Mouse (Mus musculus) G1E (cell line): ENCODE measurements around the gene Entpd7. TPM values are rescaled to one million over a fixed set of nuclear protein-coding genes. Genes with fewer than 3 reads are reported as not detected.
A peak's percentile ranks its signal among the peaks of the same experiment; 100 is the strongest.

ENCODE experiments used
- ATAC-seq: 2 replicates; pipeline ENCODE4 v1.8.0; 2016; ENCODE audit warnings: mild to moderate bottlenecking; ENCODE audit not compliant: insufficient number of reproducible peaks, poor library complexity, low FRiP score, severe bottlenecking; ENCODE audit errors: extremely low read depth
- DNase-seq: peaks from one replicate; pipeline ENCODE4 v3.0.0; 2012; ENCODE audit warnings: low spot score
- H3K27me3 ChIP-seq: 2 replicates; pipeline ENCODE4 v1.6.1; 2012; ENCODE audit warnings: mild to moderate bottlenecking, low read length, inconsistent platforms; ENCODE audit not compliant: insufficient read depth
- H3K36me3 ChIP-seq: replicated peaks from 2 replicates; pipeline ENCODE3; 2012; ENCODE audit warnings: mild to moderate bottlenecking, inconsistent platforms
- H3K4me1 ChIP-seq: 2 replicates; pipeline ENCODE4 v1.6.1; 2012; ENCODE audit warnings: low read depth, low read length, inconsistent platforms, mixed read lengths; ENCODE audit not compliant: insufficient read depth
- H3K4me3 ChIP-seq: 2 replicates; pipeline ENCODE4 v1.5.1; 2012; ENCODE audit warnings: low read depth, mild to moderate bottlenecking, inconsistent platforms, low read length, moderate library complexity, mixed read lengths
- H3K9me3 ChIP-seq: replicated peaks from 2 replicates; pipeline ENCODE4 v1.6.1; 2012; ENCODE audit warnings: inconsistent platforms
- CTCF ChIP-seq: IDR thresholded peaks from 2 replicates; pipeline ENCODE4 v1.5.1; 2012; ENCODE audit warnings: low read depth, low read length, inconsistent platforms, mixed read lengths
- GATA1 ChIP-seq: IDR thresholded peaks from 2 replicates; pipeline ENCODE4 v1.6.1; 2012; ENCODE audit warnings: borderline replicate concordance, low read length, inconsistent platforms, mixed read lengths
- GATA2 ChIP-seq: IDR thresholded peaks from 2 replicates; pipeline ENCODE4 v1.6.1; 2012; ENCODE audit warnings: low read depth, low read length, inconsistent platforms, borderline replicate concordance
- POLR2AphosphoS5 ChIP-seq: IDR thresholded peaks from 2 replicates; pipeline ENCODE4 v1.6.1; 2012; ENCODE audit warnings: low read depth, low read length, inconsistent platforms; ENCODE audit not compliant: insufficient replicate concordance
- TAL1 ChIP-seq: conservative IDR thresholded peaks from 2 replicates; pipeline ENCODE4 v1.6.1; 2012; ENCODE audit warnings: low read depth, low read length, inconsistent platforms, mixed read lengths
- polyA plus RNA-seq: library from polyadenylated mRNA; stranded (reverse); fragments of >175 nt; gene quantifications from 2 replicates; pipeline ENCODE4 v1.2.3, GENCODE M21; 2012
- total RNA-seq, 2 experiments: library from RNA; stranded (forward) in 1 of 2; stranded (reverse) in 1 of 2; fragments of 200-1000 nt in 1 of 2; fragments of >200 nt in 1 of 2; fragmentation: Nextera tagmentation in 1 of 2; gene quantifications; 2 replicates each; pipeline ENCODE4 v1.2.3; 2014 to 2017

The Entpd7 gene
- total and polyA plus RNA-seq, 3 experiments = 2.2 to 21.1 (median 6.6) TPM

DNA sequence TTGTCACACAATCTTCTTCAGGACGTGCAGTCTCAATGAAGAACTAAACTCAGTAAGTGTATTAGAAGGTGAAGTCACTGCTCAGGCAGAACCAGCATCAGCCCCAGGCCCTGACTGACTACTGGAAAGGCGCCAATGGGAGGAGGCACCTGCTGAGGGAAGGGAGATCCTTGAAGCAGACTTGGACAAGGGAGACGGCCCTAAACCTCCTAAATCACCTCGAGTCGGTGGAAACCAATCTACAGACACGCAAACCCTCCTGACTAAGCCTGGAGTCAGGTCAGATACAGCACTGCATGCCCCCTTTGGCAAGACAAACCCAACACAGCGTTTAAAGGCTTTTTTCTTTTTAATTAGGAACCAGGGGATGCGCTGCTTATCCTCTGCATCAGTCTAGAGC is 26.0 kb upstream of the Entpd7 start:
- Histone ChIP-seq H3K27me3 (peaks cover 9% of the 10 kb centered on the region; the same call in 1 of the 2 replicates), H3K4me3 (no peak overlapping the region), H3K36me3 (peaks cover 68% of the 10 kb centered on the region), H3K4me1 (0 out of 2 replicates have a peak, but pooled peaks cover 3% of the 10 kb centered on the region), H3K9me3 (no peaks in the 10 kb centered on the region)
- ATAC-seq = no peak
- DNase-seq = no peak
- no peak for TF ChIP-seq TAL1

DNA sequence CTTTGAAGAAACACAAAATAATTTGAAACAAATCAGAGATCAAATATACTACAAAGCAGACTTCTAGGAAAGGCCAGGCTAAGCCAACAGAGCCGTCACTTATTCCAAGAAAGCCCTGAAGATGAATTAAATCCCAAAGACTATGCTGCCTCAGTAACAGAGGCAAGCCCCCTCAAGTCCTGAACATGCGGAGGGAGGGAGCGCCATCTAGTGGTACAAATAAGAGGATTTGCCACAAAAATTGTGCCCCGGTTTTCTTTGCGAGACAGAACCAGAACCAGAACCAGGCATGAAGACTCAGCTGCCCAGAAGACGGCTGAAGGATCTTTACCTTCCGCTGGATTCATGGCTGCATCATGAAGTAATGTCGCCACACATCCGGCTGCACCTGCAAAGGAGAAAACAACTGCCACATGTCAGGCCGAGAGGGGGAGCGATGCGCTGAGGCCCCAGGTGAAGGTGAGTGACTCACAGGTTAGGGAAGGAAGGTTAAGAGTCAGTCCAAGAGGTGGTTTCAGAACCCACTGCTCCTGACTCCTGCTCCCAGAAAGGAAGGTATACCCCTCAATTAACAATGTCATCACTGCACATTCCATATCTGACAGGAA is 23.9 kb upstream of the Entpd7 start:
- ATAC-seq = no peak
- 0 out of 2 replicates have a peak, but pooled peaks cover under 1% of the 10 kb centered on the region for H3K27me3 ChIP-seq
- no peaks in the 10 kb centered on the region for H3K9me3 ChIP-seq
- TF ChIP-seq POLR2AphosphoS5 = no peak
- TF ChIP-seq GATA2 = no peak
- peak; percentile 40; the same call in 1 of the 2 replicates for TF ChIP-seq CTCF
- no peak for TF ChIP-seq TAL1
- no peak for TF ChIP-seq GATA1
- DNase-seq = no peak
- peaks cover 3% of the 10 kb centered on the region; the same call in 1 of the 2 replicates for H3K4me1 ChIP-seq
- H3K4me3 ChIP-seq = no peak overlapping the region
- peaks cover 87% of the 10 kb centered on the region for H3K36me3 ChIP-seq

DNA sequence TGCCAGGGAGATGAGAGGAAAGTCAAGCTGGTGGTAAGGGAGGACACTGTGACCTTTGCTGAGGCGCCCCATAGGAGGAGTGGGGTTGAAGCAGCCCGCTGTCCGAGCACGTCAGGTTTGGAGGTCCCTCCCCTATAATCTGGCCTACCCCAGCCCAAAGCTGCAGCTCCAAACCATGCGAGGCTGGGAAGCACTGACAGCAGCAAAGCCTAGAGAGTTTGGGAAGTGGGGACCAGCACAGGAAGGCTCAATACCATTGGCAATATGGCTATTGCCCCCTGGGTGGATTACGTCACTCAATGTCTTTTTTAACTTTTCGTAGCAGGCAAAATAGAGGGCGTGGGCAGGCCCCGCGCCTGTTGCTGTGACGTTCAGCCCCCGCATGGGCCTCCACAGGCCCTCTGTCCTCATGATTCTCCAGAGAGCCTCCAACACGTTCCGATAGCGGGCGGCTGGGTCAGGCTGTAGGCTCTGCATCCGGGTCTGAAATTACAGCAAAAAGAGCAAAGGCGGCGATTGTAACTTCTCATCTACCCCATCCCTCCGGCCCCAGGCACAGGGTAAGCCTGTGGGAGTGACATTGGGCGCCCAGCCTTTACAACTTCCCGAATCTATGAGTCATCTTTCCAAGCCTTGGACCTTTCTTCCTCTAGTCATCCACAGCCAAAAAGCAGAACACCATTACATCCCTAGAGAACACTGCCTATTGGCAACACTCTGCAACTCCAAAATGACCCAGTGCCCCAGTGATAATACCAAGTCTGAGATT is 22.6 kb upstream of the Entpd7 start:
- ATAC-seq = no peak

DNA sequence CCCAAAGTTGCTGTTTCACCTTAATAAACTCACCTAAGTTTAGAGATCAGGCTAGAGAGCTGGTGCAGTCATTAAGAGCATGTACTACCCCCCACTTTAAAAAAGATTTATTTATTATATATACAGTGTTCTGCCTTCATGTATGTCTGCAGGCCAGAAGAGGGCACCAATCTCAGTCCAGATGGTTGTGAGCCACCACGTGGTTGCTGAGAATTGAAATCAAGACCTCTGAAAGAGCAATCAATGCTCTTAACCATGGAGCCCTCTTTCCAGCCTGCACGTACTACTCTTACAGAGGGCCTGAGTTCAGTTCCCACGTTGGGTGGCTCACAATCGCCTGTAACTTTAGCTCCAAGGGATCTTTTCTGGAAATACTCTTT is 22.1 kb upstream of the Entpd7 start:
- no peak for ATAC-seq

More for the DNA sequence above, 22.6 kb upstream of the Entpd7 start:
- Histone ChIP-seq H3K4me3 (no peak overlapping the region), H3K4me1 (peaks cover 4% of the 10 kb centered on the region; the same call in 1 of the 2 replicates), H3K36me3 (peaks cover 93% of the 10 kb centered on the region), H3K9me3 (no peaks in the 10 kb centered on the region), H3K27me3 (no peaks in the 10 kb centered on the region)
- no peak for TF ChIP-seq CTCF
- no peak for TF ChIP-seq GATA1
- DNase-seq = no peak

DNA sequence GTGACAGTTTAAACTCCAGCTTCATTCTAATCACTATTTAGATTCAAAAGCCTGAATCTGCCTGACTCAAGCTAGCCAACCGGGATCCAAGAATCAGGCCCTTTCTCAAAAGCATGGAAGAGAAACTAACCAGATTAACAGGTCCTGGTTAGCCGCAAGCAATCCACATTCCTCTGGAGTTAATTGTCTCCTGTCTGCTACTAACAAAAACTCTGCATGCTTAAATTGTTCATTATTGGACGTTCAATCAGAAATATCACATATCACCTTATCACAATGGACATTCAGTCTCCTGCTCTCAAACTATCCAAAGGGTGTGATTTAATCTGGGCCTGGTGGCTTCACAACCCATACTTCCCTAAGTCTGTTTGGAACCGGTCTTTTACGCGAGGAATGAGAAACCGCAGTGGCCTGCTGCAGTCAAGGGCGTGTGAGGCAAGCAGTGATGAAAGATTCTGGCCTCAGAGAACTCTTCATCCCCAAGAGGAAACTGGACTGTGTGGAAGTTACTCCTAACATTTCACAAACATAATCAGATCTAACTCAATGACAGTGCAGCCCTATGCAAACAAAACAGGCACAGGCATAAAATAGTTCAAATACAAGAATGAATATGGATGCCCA is 20.2 kb upstream of the Entpd7 start:
- Histone ChIP-seq H3K4me3 (no peak overlapping the region), H3K36me3 (peaks cover 77% of the 10 kb centered on the region), H3K4me1 (peaks cover 21% of the 10 kb centered on the region), H3K27me3 (no peaks in the 10 kb centered on the region), H3K9me3 (no peaks in the 10 kb centered on the region)
- ATAC-seq = no peak
- TF ChIP-seq GATA2 (no peak), GATA1 (no peak), TAL1 (no peak), POLR2AphosphoS5 (no peak), CTCF (no peak)
- no peak for DNase-seq

More for the DNA sequence above, 22.1 kb upstream of the Entpd7 start:
- no peaks in the 10 kb centered on the region for H3K27me3 ChIP-seq
- DNase-seq = no peak
- H3K4me1 ChIP-seq = peaks cover 9% of the 10 kb centered on the region; the same call in 1 of the 2 replicates
- no peaks in the 10 kb centered on the region for H3K9me3 ChIP-seq
- peaks cover 90% of the 10 kb centered on the region for H3K36me3 ChIP-seq
- no peak overlapping the region for H3K4me3 ChIP-seq
- TF ChIP-seq CTCF = no peak
- no peak for TF ChIP-seq POLR2AphosphoS5
- TF ChIP-seq TAL1 = no peak
- TF ChIP-seq GATA1 = no peak
- no peak for TF ChIP-seq GATA2

DNA sequence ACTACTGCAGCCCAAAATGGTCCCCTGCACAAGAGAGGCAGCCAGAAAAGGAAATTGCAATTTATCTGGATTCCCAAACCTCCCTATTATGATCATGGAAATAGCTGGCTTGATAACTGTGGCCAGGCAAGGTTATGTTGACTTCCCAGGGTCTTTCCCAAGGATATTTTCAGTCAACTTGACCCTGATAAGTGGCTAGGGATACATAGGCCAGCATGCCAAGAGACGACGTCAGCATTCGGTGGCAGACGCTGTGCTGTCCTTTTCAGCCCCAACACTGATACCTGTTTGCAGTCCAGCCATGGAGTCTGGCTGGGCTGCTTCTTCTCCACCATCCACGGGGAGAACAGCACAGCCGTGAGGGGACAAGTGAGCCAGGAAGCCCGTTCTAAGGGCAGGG is 18.4 kb upstream of the Entpd7 start:
- TF ChIP-seq GATA1 (no peak), TAL1 (no peak), CTCF (no peak), GATA2 (no peak), POLR2AphosphoS5 (no peak)
- Histone ChIP-seq H3K9me3 (no peaks in the 10 kb centered on the region), H3K36me3 (peaks cover 60% of the 10 kb centered on the region), H3K27me3 (no peaks in the 10 kb centered on the region), H3K4me1 (peaks cover 26% of the 10 kb centered on the region), H3K4me3 (no peak overlapping the region)
- ATAC-seq = no peak
- no peak for DNase-seq
